Mouse (Mus musculus) spleen, adult 10 weeks (tissue): ENCODE results near the gene Ctdsp2. TPM values are rescaled to one million over a fixed set of nuclear protein-coding genes. Genes with fewer than 3 reads are reported as not detected.

Source experiments
- polyA plus RNA-seq: library from polyadenylated mRNA; stranded (reverse); fragments of 350-450 nt; fragmentation: Illumina TruSeq; extraction: RNeasy Lipid Tissue Mini Kit (QIAGEN cat#74804); gene quantifications from one replicate; pipeline ENCODE4 v1.2.3, GENCODE M21; 2015; ENCODE audit warnings: low replicate concordance; ENCODE audit not compliant: insufficient read depth

Gene Ctdsp2
- polyA plus RNA-seq = 71.0 TPM

GRCm38 (mm10) chr10:126978277-126978994 is at the start of gene Ctdsp2:
Gene Ctdsp2, plus strand, starts transcription at chr10:126978717.

GRCm38 (mm10) chr10:127000529-127000928 is 22.0 kb downstream of the Ctdsp2 start, which contains the start of gene Avil:
Gene Avil, plus strand, starts transcription at chr10:127000709.

GRCm38 (mm10) chr10:127030336-127031296 is 52.1 kb downstream of the Ctdsp2 start, which contains the start of gene Tsfm:
Gene Tsfm, minus strand, starts transcription at chr10:127030840.

GRCm38 (mm10) chr10:127041274-127041766 is 62.8 kb downstream of the Ctdsp2 start, which contains the start of the genes Mettl1 and Eef1akmt3:
Gene Mettl1, plus strand, starts transcription at chr10:127041414.
Gene Eef1akmt3, minus strand, starts transcription at chr10:127041513.

GRCm38 (mm10) chr10:127047954-127048353 is 69.4 kb downstream of the Ctdsp2 start, which contains the start of gene Cyp27b1:
Gene Cyp27b1, plus strand, starts transcription at chr10:127048250.

Other genes starting within 250 kb of the Ctdsp2 start
- gene Atp23, start 77.4 kb upstream of the Ctdsp2 start, polyA plus RNA-seq = 6.5 TPM
- gene Avil, start 22.0 kb downstream of the Ctdsp2 start, polyA plus RNA-seq = 0.35 TPM
- 17.2 TPM for gene Tsfm, start 52.1 kb downstream of the Ctdsp2 start, polyA plus RNA-seq
- 19.8 TPM for gene Mettl1, start 62.7 kb downstream of the Ctdsp2 start, polyA plus RNA-seq
- 0.22 TPM for gene Eef1akmt3, start 62.8 kb downstream of the Ctdsp2 start, polyA plus RNA-seq
- 0.25 TPM for gene Cyp27b1, start 69.5 kb downstream of the Ctdsp2 start, polyA plus RNA-seq
- 1.4 TPM for gene March9, start 81.5 kb downstream of the Ctdsp2 start, polyA plus RNA-seq
- gene Cdk4, start 84.8 kb downstream of the Ctdsp2 start, polyA plus RNA-seq = 121 TPM
- 72.3 TPM for gene Tspan31, start 91.5 kb downstream of the Ctdsp2 start, polyA plus RNA-seq
- gene Agap2, start 96.6 kb downstream of the Ctdsp2 start, polyA plus RNA-seq = 15.7 TPM
- gene Os9, start 142.4 kb downstream of the Ctdsp2 start, polyA plus RNA-seq = 51.3 TPM
- gene B4galnt1, start 186.5 kb downstream of the Ctdsp2 start, polyA plus RNA-seq = 130 TPM
- gene Slc26a10, start 201.9 kb downstream of the Ctdsp2 start, polyA plus RNA-seq = 1.7 TPM
- 13.6 TPM for gene Arhgef25, start 211.4 kb downstream of the Ctdsp2 start, polyA plus RNA-seq
- gene Dtx3, start 217.0 kb downstream of the Ctdsp2 start, polyA plus RNA-seq = 38.7 TPM
- 37.1 TPM for gene Pip4k2c, start 232.9 kb downstream of the Ctdsp2 start, polyA plus RNA-seq